Mouse (Mus musculus): ENCODE measurements around the gene B2m. TPM values are rescaled to one million over a fixed set of nuclear protein-coding genes. Genes with fewer than 3 reads are reported as not detected.
A peak's percentile ranks its signal among the peaks of the same experiment; 100 is the strongest.

B2m gene
- total RNA-seq, 2 experiments from 2014 or later, result 72.1 to 76.8 TPM

GRCm38 (mm10) chr2:122148242-122148917, 894 bp downstream of the B2m start:
- peak; percentile 34 to 78 for DNase-seq (ENCODE audit: extremely low spot score in 1 of 2, low spot score in 2 of 2)

GRCm38 (mm10) chr2:122149316-122149715, 1.8 kb downstream of the B2m start:
- intact Hi-C loops (cut with DNase I), result no loop called here
- no peak for DNase-seq (ENCODE audit: extremely low spot score in 1 of 2, low spot score in 2 of 2)

More at GRCm38 (mm10) chr2:122148242-122148917, 894 bp downstream of the B2m start:
- intact Hi-C loops (cut with DNase I), result no loop called here

GRCm38 (mm10) chr2:122149716-122150115, 2.2 kb downstream of the B2m start:
- intact Hi-C loops (cut with DNase I), result no loop called here

GRCm38 (mm10) chr2:122151221-122151620, 3.7 kb downstream of the B2m start:
- no peak for DNase-seq (ENCODE audit: extremely low spot score in 1 of 2, low spot score in 2 of 2)

More at GRCm38 (mm10) chr2:122149716-122150115, 2.2 kb downstream of the B2m start:
- DNase-seq (ENCODE audit: extremely low spot score in 1 of 2, low spot score in 2 of 2), result no peak

GRCm38 (mm10) chr2:122152850-122153249, 5.4 kb downstream of the B2m start:
- DNase-seq (ENCODE audit: extremely low spot score in 1 of 2, low spot score in 2 of 2), result no peak
- intact Hi-C loops (cut with DNase I), result no loop called here

More at GRCm38 (mm10) chr2:122151221-122151620, 3.7 kb downstream of the B2m start:
- intact Hi-C loops (cut with DNase I), result no loop called here

DNA sequence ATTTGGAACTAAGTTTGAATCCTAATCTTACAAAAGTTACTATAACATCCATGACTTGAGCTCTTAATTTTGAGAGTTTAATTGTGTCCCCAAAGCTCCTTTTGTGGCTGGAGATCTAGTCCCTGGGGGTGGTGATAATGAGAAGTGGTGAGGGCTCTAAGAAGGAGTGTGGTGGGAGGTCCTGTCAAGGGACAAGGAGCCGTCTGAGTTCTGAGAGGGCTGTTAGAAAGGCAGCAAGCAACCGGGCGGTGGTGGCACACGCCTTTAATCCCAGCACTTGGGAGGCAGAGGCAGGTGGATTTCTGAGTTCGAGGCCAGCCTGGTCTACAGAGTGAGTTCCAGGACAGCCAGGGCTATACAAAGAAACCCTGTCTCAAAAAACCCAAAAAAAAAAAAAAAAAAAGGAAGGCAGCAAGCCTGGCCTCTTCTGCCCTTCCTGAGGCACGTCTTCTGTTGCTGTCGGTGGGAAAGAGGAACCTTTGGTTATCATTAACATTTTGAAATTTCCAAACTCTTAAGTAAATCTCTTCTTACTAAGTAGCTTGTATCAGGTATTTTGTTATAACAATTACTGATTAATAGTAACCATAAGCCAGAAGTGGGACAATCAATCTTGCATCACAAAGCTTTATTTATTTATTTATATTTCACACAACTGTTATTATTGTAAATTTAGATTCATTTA, 6.3 kb downstream of the B2m start:
- intact Hi-C loops (cut with DNase I), result no loop called here
- DNase-seq (ENCODE audit: extremely low spot score in 1 of 2, low spot score in 2 of 2), result no peak

DNA sequence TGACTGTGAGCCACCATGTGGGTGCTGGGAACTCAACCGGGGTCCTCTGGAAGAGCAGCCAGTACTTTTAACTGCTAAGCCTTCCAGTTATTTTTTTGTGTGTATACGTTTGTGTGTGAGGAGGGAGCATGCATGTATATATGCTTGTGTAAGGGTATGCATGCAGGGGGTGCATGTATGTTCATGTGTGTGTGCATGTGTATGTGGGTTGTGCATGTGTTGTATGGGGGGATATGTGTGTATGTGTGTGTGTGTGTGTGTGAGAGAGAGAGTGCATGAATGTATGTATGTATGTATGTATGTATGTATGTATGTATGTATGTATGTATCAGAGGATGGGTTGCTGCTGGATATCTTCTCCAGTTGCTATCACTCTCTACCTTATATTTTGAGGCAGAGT, 7.0 kb downstream of the B2m start:
- intact Hi-C loops (cut with DNase I), result no loop called here
- DNase-seq (ENCODE audit: extremely low spot score in 1 of 2, low spot score in 2 of 2), result no peak

DNA sequence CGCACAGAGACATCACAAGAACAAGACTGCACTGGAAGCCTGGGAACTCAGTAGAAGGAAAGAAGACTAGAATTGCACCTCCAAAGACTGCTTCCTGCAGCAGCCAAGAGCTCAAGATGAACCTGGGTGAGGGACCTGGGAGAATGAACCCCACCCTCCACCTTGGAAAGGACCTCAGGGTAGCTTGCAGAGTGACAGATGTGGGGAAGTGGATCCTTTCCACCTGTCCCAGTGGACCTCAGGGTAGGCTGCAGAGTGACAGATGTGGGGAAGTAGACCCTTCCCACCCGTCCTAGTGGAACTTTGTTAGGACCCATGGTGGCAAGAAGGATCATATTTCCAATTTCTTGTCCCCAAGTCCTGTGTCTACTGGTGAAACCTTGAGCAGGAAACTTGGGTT, 7.8 kb downstream of the B2m start:
- DNase-seq (ENCODE audit: extremely low spot score in 1 of 2, low spot score in 2 of 2), result no peak
- intact Hi-C loops (cut with DNase I), result loop anchor here (5.0 kb wide), 1 partner anchor 83 kb away; no protein-coding TSS in a partner anchor

GRCm38 (mm10) chr2:122156051-122156700, 8.7 kb downstream of the B2m start:
- intact Hi-C loops (cut with DNase I), result loop anchor here (5.0 kb wide), 1 partner anchor 84 kb away; no protein-coding TSS in a partner anchor
- no peak for DNase-seq (ENCODE audit: extremely low spot score in 1 of 2, low spot score in 2 of 2)

GRCm38 (mm10) chr2:122157561-122157960, 10.1 kb downstream of the B2m start:
- intact Hi-C loops (cut with DNase I), result loop anchor here (5.0 kb wide), 1 partner anchor 85 kb away; no protein-coding TSS in a partner anchor

DNA sequence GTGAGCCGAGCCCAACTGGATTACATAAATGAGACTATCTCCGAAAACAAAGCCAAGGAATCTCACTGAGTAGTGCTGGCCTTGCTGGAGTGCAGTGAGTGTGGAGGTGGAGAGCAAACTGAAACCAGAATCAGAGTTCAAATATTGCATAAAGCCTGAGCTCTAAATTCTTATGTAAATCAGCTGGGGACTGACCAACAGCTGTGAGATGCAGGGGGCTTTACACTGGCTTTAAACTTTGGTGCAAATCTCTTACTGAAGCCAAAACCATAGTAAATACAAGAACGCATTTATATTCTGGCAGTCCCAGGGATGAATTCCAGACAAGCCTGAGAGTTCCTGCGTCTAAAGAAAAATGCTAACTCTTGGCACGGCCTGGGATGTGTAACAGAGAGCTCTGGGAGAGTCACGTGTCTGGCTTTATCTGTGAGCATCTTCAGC, 10.9 kb downstream of the B2m start:
- no peak for DNase-seq (ENCODE audit: extremely low spot score in 1 of 2, low spot score in 2 of 2)
- intact Hi-C loops (cut with DNase I), result loop anchor here (5.0 kb wide), 1 partner anchor 86 kb away; no protein-coding TSS in a partner anchor

More at GRCm38 (mm10) chr2:122157561-122157960, 10.1 kb downstream of the B2m start:
- no peak for DNase-seq (ENCODE audit: extremely low spot score in 1 of 2, low spot score in 2 of 2)

GRCm38 (mm10) chr2:122159667-122160066, 12.2 kb downstream of the B2m start:
- intact Hi-C loops (cut with DNase I), result loop anchor here (5.0 kb wide), 1 partner anchor 87 kb away; no protein-coding TSS in a partner anchor
- no peak for DNase-seq (ENCODE audit: extremely low spot score in 1 of 2, low spot score in 2 of 2)

DNA sequence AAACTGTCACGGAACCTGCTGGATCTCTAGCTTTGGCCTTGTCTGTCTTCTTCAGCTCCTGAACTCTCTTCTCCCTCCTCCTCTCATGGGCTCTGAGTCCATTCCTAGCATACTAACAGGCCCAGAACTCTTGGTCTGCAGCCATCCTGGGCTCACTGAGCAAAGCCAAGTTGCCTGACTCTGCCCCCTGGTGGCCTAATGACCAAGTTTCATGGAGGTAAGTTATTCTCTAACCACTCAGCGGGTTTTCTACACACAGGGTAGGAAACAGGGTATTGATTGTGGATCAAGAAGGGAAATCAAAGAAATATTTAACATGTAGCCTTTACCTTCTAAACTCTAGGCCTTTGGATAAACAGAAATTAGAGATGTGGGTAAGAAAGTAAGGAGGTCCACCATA, 13.2 kb downstream of the B2m start, which contains the start of gene Trim69:
TSS of gene Trim69 (plus strand) at position 21 of the 400 bp plus-strand sequence.
- intact Hi-C loops (cut with DNase I), result no loop called here
- peak; percentile 59 to 82 for DNase-seq (ENCODE audit: extremely low spot score in 1 of 2, low spot score in 2 of 2)

- intact Hi-C loops (cut with DNase I), result no loop called here
- DNase-seq (ENCODE audit: extremely low spot score in 1 of 2, low spot score in 2 of 2), result no peak
Observed at GRCm38 (mm10) chr2:122161542-122161941, 14.1 kb downstream of the B2m start.

DNA sequence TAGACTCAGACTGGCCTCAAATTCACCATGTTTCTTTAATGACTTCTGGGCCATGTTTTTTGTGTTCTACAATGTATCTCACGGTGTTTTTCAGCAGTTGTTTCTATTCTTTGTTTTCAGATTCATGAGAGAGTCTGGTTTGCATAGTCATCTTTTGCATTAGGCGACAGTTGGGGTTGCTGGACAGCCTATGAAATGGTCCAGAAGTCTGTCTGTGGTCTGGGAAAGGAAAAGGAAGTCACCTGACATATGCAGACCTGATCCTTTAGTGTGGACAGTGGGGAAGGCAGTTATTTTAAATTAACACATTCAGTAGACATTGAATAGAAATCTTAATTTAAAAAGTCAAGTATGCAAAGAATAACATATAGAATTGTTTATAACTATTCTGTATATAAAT, 15.0 kb downstream of the B2m start:
- intact Hi-C loops (cut with DNase I), result no loop called here
- no peak for DNase-seq (ENCODE audit: extremely low spot score in 1 of 2, low spot score in 2 of 2)

- DNase-seq (ENCODE audit: extremely low spot score in 1 of 2, low spot score in 2 of 2), result no peak
- intact Hi-C loops (cut with DNase I), result no loop called here
Observed at GRCm38 (mm10) chr2:122163430-122164195, 16.1 kb downstream of the B2m start.

DNA sequence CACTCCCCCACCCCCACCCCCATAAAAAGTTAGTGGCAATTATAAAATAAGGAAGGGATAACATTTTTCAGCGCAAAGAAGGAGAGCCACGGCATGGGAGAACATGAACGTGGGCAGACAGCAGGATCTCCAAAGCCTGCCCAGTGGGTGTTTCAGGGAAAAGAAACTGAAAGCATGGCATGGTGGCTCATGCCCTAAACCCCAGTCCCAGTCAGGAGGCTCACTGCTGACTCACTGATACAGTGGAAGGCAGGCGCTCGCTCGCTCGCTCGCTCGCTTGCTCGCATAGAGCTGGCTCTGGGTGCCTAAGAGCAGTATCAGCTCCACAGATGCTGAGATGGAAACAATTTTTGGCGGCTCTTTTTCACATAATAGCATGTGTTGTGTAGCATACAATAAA, 16.8 kb downstream of the B2m start:
- intact Hi-C loops (cut with DNase I), result no loop called here
- DNase-seq (ENCODE audit: extremely low spot score in 1 of 2, low spot score in 2 of 2), result no peak

DNA sequence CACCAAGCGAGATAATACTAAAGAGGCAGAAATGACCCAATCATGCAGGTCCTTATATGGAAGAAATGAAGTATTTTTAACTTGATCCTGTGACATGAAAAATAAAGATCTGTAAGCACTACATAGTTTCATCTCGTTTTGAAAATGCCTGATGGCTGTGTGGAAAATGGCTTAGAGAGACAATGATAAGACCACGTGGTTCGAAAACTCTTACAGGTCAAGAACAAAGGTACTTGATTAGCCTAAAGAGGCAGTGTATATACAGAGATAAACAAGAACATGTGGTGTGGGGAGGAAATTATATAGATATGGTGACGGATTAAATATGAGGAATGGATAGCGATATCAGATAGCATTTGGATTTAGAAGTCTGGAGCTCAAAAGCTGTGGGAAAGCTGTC, 23.8 kb downstream of the B2m start:
- DNase-seq (ENCODE audit: extremely low spot score in 1 of 2, low spot score in 2 of 2), result no peak
- intact Hi-C loops (cut with DNase I), result no loop called here

- intact Hi-C loops (cut with DNase I), result no loop called here
- DNase-seq (ENCODE audit: extremely low spot score in 1 of 2, low spot score in 2 of 2), result no peak
Observed at GRCm38 (mm10) chr2:122172188-122172587, 24.7 kb downstream of the B2m start.
